Mouse (Mus musculus): ENCODE measurements around the gene Lemd2. TPM values are rescaled to one million over a fixed set of nuclear protein-coding genes. Genes with fewer than 3 reads are reported as not detected.

The Lemd2 gene
- polyA plus RNA-seq, 1 experiment from 2014 or later, result 14.5 TPM

GRCm38 (mm10) chr17:27229710-27230454 is 25.6 kb upstream of the Lemd2 start:
- Histone ChIP-seq H3K9ac (ENCODE audit: low read depth, low read length) (no peak overlapping the region), H3K27ac (ENCODE audit: low read depth, low read length) (no peak overlapping the region), H3K4me3 (ENCODE audit: low read length) (no peak overlapping the region), H3K9me3 (ENCODE audit: control insufficient read depth, low read length) (no peaks in the 10 kb centered on the region), H3K4me2 (replicated peaks; ENCODE audit: low read depth, low read length) (no peak overlapping the region), H3K4me1 (ENCODE audit: control insufficient read depth, insufficient read depth, low read length) (no peaks in the 10 kb centered on the region), H3K27me3 (ENCODE audit: control insufficient read depth, insufficient read depth, low read length) (no peaks in the 10 kb centered on the region; the same call in 1 of the 2 replicates), H3K36me3 (ENCODE audit: control insufficient read depth, insufficient read depth, low read length) (no peaks in the 10 kb centered on the region)
- ATAC-seq (ENCODE audit: low FRiP score, low TSS enrichment), result no peak
- WGBS, result 24% methylated on average over 14 of the region's 14 CpGs

- no peak overlapping the region for H3K4me3 ChIP-seq (ENCODE audit: low read length)
- 22% methylated on average over 11 of the region's 11 CpGs for WGBS
- H3K4me2 ChIP-seq (replicated peaks; ENCODE audit: low read depth, low read length), result no peak overlapping the region
- no peak overlapping the region for H3K27ac ChIP-seq (ENCODE audit: low read depth, low read length)
- no peak overlapping the region for H3K9ac ChIP-seq (ENCODE audit: low read depth, low read length)
- no peaks in the 10 kb centered on the region for H3K9me3 ChIP-seq (ENCODE audit: control insufficient read depth, low read length)
- H3K4me1 ChIP-seq (ENCODE audit: control insufficient read depth, insufficient read depth, low read length), result no peaks in the 10 kb centered on the region
- H3K27me3 ChIP-seq (ENCODE audit: control insufficient read depth, insufficient read depth, low read length), result no peaks in the 10 kb centered on the region; the same call in 1 of the 2 replicates
- no peak for ATAC-seq (ENCODE audit: low FRiP score, low TSS enrichment)
- H3K36me3 ChIP-seq (ENCODE audit: control insufficient read depth, insufficient read depth, low read length), result no peaks in the 10 kb centered on the region
Measured at GRCm38 (mm10) chr17:27228216-27228915, 24.1 kb upstream of the Lemd2 start.

- Histone ChIP-seq H3K9me3 (ENCODE audit: control insufficient read depth, low read length) (no peaks in the 10 kb centered on the region), H3K4me1 (ENCODE audit: control insufficient read depth, insufficient read depth, low read length) (no peaks in the 10 kb centered on the region), H3K4me2 (replicated peaks; ENCODE audit: low read depth, low read length) (no peak overlapping the region), H3K9ac (ENCODE audit: low read depth, low read length) (no peak overlapping the region), H3K36me3 (ENCODE audit: control insufficient read depth, insufficient read depth, low read length) (no peaks in the 10 kb centered on the region), H3K4me3 (ENCODE audit: low read length) (no peak overlapping the region), H3K27ac (ENCODE audit: low read depth, low read length) (no peak overlapping the region), H3K27me3 (ENCODE audit: control insufficient read depth, insufficient read depth, low read length) (no peaks in the 10 kb centered on the region; the same call in 1 of the 2 replicates)
- WGBS, result 67% methylated on average over 7 of the region's 7 CpGs
- ATAC-seq (ENCODE audit: low FRiP score, low TSS enrichment), result no peak
Measured at GRCm38 (mm10) chr17:27227258-27227657, 23.0 kb upstream of the Lemd2 start.

GRCm38 (mm10) chr17:27226701-27227100 is 22.4 kb upstream of the Lemd2 start:
- 40% methylated on average over 3 of the region's 3 CpGs for WGBS

GRCm38 (mm10) chr17:27225801-27226200 is 21.5 kb upstream of the Lemd2 start:
- no peak overlapping the region for H3K4me2 ChIP-seq (replicated peaks; ENCODE audit: low read depth, low read length)
- WGBS, result 79% methylated on average over 10 of the region's 10 CpGs

More at GRCm38 (mm10) chr17:27226701-27227100, 22.4 kb upstream of the Lemd2 start:
- no peak overlapping the region for H3K4me3 ChIP-seq (ENCODE audit: low read length)
- no peak overlapping the region for H3K9ac ChIP-seq (ENCODE audit: low read depth, low read length)
- H3K27ac ChIP-seq (ENCODE audit: low read depth, low read length), result no peak overlapping the region
- H3K27me3 ChIP-seq (ENCODE audit: control insufficient read depth, insufficient read depth, low read length), result no peaks in the 10 kb centered on the region; the same call in 1 of the 2 replicates
- H3K9me3 ChIP-seq (ENCODE audit: control insufficient read depth, low read length), result no peaks in the 10 kb centered on the region
- no peak overlapping the region for H3K4me2 ChIP-seq (replicated peaks; ENCODE audit: low read depth, low read length)
- no peak for ATAC-seq (ENCODE audit: low FRiP score, low TSS enrichment)
- no peaks in the 10 kb centered on the region for H3K4me1 ChIP-seq (ENCODE audit: control insufficient read depth, insufficient read depth, low read length)
- H3K36me3 ChIP-seq (ENCODE audit: control insufficient read depth, insufficient read depth, low read length), result no peaks in the 10 kb centered on the region

GRCm38 (mm10) chr17:27223821-27224220 is 19.6 kb upstream of the Lemd2 start:
- Histone ChIP-seq H3K27ac (ENCODE audit: low read depth, low read length) (no peak overlapping the region), H3K4me2 (replicated peaks; ENCODE audit: low read depth, low read length) (no peak overlapping the region), H3K4me1 (ENCODE audit: control insufficient read depth, insufficient read depth, low read length) (no peaks in the 10 kb centered on the region), H3K9me3 (ENCODE audit: control insufficient read depth, low read length) (no peaks in the 10 kb centered on the region), H3K9ac (ENCODE audit: low read depth, low read length) (no peak overlapping the region), H3K4me3 (ENCODE audit: low read length) (no peak overlapping the region), H3K27me3 (ENCODE audit: control insufficient read depth, insufficient read depth, low read length) (no peaks in the 10 kb centered on the region), H3K36me3 (ENCODE audit: control insufficient read depth, insufficient read depth, low read length) (no peaks in the 10 kb centered on the region)
- no peak for ATAC-seq (ENCODE audit: low FRiP score, low TSS enrichment)
- WGBS, result 74% methylated on average over 6 of the region's 6 CpGs

More at GRCm38 (mm10) chr17:27225801-27226200, 21.5 kb upstream of the Lemd2 start:
- no peaks in the 10 kb centered on the region for H3K36me3 ChIP-seq (ENCODE audit: control insufficient read depth, insufficient read depth, low read length)
- no peak overlapping the region for H3K4me3 ChIP-seq (ENCODE audit: low read length)
- H3K9me3 ChIP-seq (ENCODE audit: control insufficient read depth, low read length), result no peaks in the 10 kb centered on the region
- no peak overlapping the region for H3K9ac ChIP-seq (ENCODE audit: low read depth, low read length)
- no peak overlapping the region for H3K27ac ChIP-seq (ENCODE audit: low read depth, low read length)
- ATAC-seq (ENCODE audit: low FRiP score, low TSS enrichment), result no peak
- no peaks in the 10 kb centered on the region for H3K4me1 ChIP-seq (ENCODE audit: control insufficient read depth, insufficient read depth, low read length)
- H3K27me3 ChIP-seq (ENCODE audit: control insufficient read depth, insufficient read depth, low read length), result no peaks in the 10 kb centered on the region; the same call in 1 of the 2 replicates

GRCm38 (mm10) chr17:27221562-27221961 is 17.3 kb upstream of the Lemd2 start:
- no peaks in the 10 kb centered on the region for H3K27me3 ChIP-seq (ENCODE audit: control insufficient read depth, insufficient read depth, low read length)
- WGBS, result 84% methylated on average over 16 of the region's 16 CpGs
- H3K9ac ChIP-seq (ENCODE audit: low read depth, low read length), result no peak overlapping the region
- no peak overlapping the region for H3K4me3 ChIP-seq (ENCODE audit: low read length)
- no peaks in the 10 kb centered on the region for H3K9me3 ChIP-seq (ENCODE audit: control insufficient read depth, low read length)
- no peaks in the 10 kb centered on the region for H3K36me3 ChIP-seq (ENCODE audit: control insufficient read depth, insufficient read depth, low read length)
- H3K4me1 ChIP-seq (ENCODE audit: control insufficient read depth, insufficient read depth, low read length), result peaks cover 3% of the 10 kb centered on the region; the same call in 1 of the 2 replicates
- ATAC-seq (ENCODE audit: low FRiP score, low TSS enrichment), result no peak
- no peak overlapping the region for H3K27ac ChIP-seq (ENCODE audit: low read depth, low read length)
- H3K4me2 ChIP-seq (replicated peaks; ENCODE audit: low read depth, low read length), result no peak overlapping the region

GRCm38 (mm10) chr17:27218916-27219315 is 14.6 kb upstream of the Lemd2 start:
- Histone ChIP-seq H3K9me3 (ENCODE audit: control insufficient read depth, low read length) (no peaks in the 10 kb centered on the region), H3K36me3 (ENCODE audit: control insufficient read depth, insufficient read depth, low read length) (no peaks in the 10 kb centered on the region), H3K4me3 (ENCODE audit: low read length) (no peak overlapping the region), H3K27ac (ENCODE audit: low read depth, low read length) (no peak overlapping the region), H3K27me3 (ENCODE audit: control insufficient read depth, insufficient read depth, low read length) (no peaks in the 10 kb centered on the region), H3K4me2 (replicated peaks; ENCODE audit: low read depth, low read length) (no peak overlapping the region), H3K4me1 (ENCODE audit: control insufficient read depth, insufficient read depth, low read length) (peaks cover 3% of the 10 kb centered on the region; the same call in 1 of the 2 replicates), H3K9ac (ENCODE audit: low read depth, low read length) (no peak overlapping the region)
- ATAC-seq (ENCODE audit: low FRiP score, low TSS enrichment), result no peak
- WGBS, result 64% methylated on average over 6 of the region's 6 CpGs

GRCm38 (mm10) chr17:27218364-27218763 is 14.1 kb upstream of the Lemd2 start:
- Histone ChIP-seq H3K4me1 (ENCODE audit: control insufficient read depth, insufficient read depth, low read length) (peaks cover 3% of the 10 kb centered on the region; the same call in 1 of the 2 replicates), H3K27ac (ENCODE audit: low read depth, low read length) (no peak overlapping the region), H3K4me3 (ENCODE audit: low read length) (no peak overlapping the region), H3K9me3 (ENCODE audit: control insufficient read depth, low read length) (no peaks in the 10 kb centered on the region), H3K9ac (ENCODE audit: low read depth, low read length) (no peak overlapping the region), H3K4me2 (replicated peaks; ENCODE audit: low read depth, low read length) (no peak overlapping the region), H3K36me3 (ENCODE audit: control insufficient read depth, insufficient read depth, low read length) (no peaks in the 10 kb centered on the region), H3K27me3 (ENCODE audit: control insufficient read depth, insufficient read depth, low read length) (no peaks in the 10 kb centered on the region)
- WGBS, result 64% methylated on average over 4 of the region's 8 CpGs
- no peak for ATAC-seq (ENCODE audit: low FRiP score, low TSS enrichment)

All from kidney, embryonic 14.5 days (tissue).